In genomic region chr13:98587639-98588038, GRCm38 (mm10) we compare ENCODE assay signal across 10 mouse cellular contexts. TPM values are rescaled to one million over a fixed set of nuclear protein-coding genes. Genes with fewer than 3 reads are reported as not detected.
DNase-seq lines count a peak whose midpoint lies in the region; ATAC-seq and TF ChIP-seq lines count a peak whose summit lies in the region.
"Had no signal": no experiment of that assay in that cellular context is flagged by ENCODE, and none has a peak within 500 bp of the region (broad histone marks: within the 10 kb centered on the region; RNA-seq: fewer than 3 reads in every experiment).

No protein-coding gene starts in this region.

- no peak overlapping the region for H3K27ac ChIP-seq in hindbrain, embryonic 11.5 days (ENCODE audit: low read depth, low read length)
- no peak overlapping the region for H3K27ac ChIP-seq in limb, embryonic 14.5 days (replicated peaks; ENCODE audit: low read depth, low read length)

- peaks cover 39% of the 10 kb centered on the region for H3K4me1 ChIP-seq in E14TG2a.4 (replicated peaks; ENCODE audit: low read depth, low read length)
- H3K4me1 ChIP-seq in hindbrain, embryonic 11.5 days (replicated peaks; ENCODE audit: control insufficient read depth, insufficient read depth, low read length): no peaks in the 10 kb centered on the region
- H3K4me1 ChIP-seq in limb, embryonic 14.5 days (ENCODE audit: control insufficient read depth, insufficient read depth, low read length): peaks cover 31% of the 10 kb centered on the region

- no peak for TF ChIP-seq POLR2A in limb, embryonic 14.5 days (IDR thresholded peaks at IDR 0.05; ENCODE audit: borderline replicate concordance, extremely low read depth, insufficient read depth, insufficient read length)

- no peaks in the 10 kb centered on the region for H3K36me3 ChIP-seq in E14TG2a.4 (ENCODE audit: insufficient read depth, low read length)
- H3K36me3 ChIP-seq in hindbrain, embryonic 11.5 days (ENCODE audit: control insufficient read depth, insufficient read depth, low read length): no peaks in the 10 kb centered on the region
- H3K36me3 ChIP-seq in limb, embryonic 14.5 days (ENCODE audit: control insufficient read depth, insufficient read depth, low read length): no peaks in the 10 kb centered on the region

- peak; percentile 66 for ATAC-seq in frontal cortex, adult (ENCODE audit: low TSS enrichment)
- ATAC-seq in hindbrain, embryonic 11.5 days (ENCODE audit: low FRiP score): 0 out of 2 replicates have a peak, but pooled peaks have one; percentile 28
- ATAC-seq in limb, embryonic 14.5 days (ENCODE audit: low FRiP score, low read depth): peak; percentile 25; the same call in 1 of the 2 replicates
- no peak for ATAC-seq in megakaryocyte progenitor cell, adult 5-6 weeks (replicated peaks; ENCODE audit: poor library complexity)

- 2% methylated on average over 14 of the region's 14 CpGs for WGBS in hindbrain, embryonic 11.5 days
- 4% methylated on average over 14 of the region's 14 CpGs for WGBS in limb, embryonic 14.5 days

- H3K9ac ChIP-seq in hindbrain, embryonic 11.5 days (ENCODE audit: low read depth, low read length): no peak overlapping the region
- no peak overlapping the region for H3K9ac ChIP-seq in limb, embryonic 14.5 days (ENCODE audit: low read depth, low read length, severe bottlenecking)

- peak overlapping the region; percentile 17; the same call in 1 of the 2 replicates for H3K4me2 ChIP-seq in hindbrain, embryonic 11.5 days (replicated peaks; ENCODE audit: low read depth, low read length)
- no peak overlapping the region for H3K4me2 ChIP-seq in limb, embryonic 14.5 days (replicated peaks; ENCODE audit: low read depth, low read length, severe bottlenecking)

- peaks cover 50% of the 10 kb centered on the region for H3K27me3 ChIP-seq in E14TG2a.4 (ENCODE audit: insufficient read depth, low read length)
- H3K27me3 ChIP-seq in hindbrain, embryonic 11.5 days (ENCODE audit: control insufficient read depth, insufficient read depth, low read length): peaks cover 21% of the 10 kb centered on the region
- H3K27me3 ChIP-seq in limb, embryonic 14.5 days (ENCODE audit: control insufficient read depth, insufficient read depth, low read length): peaks cover 47% of the 10 kb centered on the region

- DNase-seq in frontal cortex, postnatal 14 days (ENCODE audit: low spot score in 2 of 2): no peak
- DNase-seq in hindbrain, embryonic 11.5 days (ENCODE audit: low spot score): peak; percentile 66
- no peak for DNase-seq in limb, embryonic 14.5 days (ENCODE audit: low spot score)
- DNase-seq in spleen, postnatal 36 days (ENCODE audit: low spot score in 2 of 2): no peak
- no peak for DNase-seq in adrenal gland, postnatal 4 days (ENCODE audit: low spot score in 2 of 2)

- no peak for TF ChIP-seq CTCF in E14TG2a.4 (conservative IDR thresholded peaks at IDR 0.05; ENCODE audit: low read length)

- peak overlapping the region; percentile 20; the same call in 1 of the 2 replicates for H3K4me3 ChIP-seq in E14TG2a.4 (replicated peaks; ENCODE audit: low read length)
- no peak overlapping the region; the same call in 1 of the 2 replicates for H3K4me3 ChIP-seq in hindbrain, embryonic 11.5 days (ENCODE audit: low read depth, low read length)
- H3K4me3 ChIP-seq in limb, embryonic 14.5 days (replicated peaks; ENCODE audit: low read length): no peak overlapping the region

- no peaks in the 10 kb centered on the region for H3K9me3 ChIP-seq in E14TG2a.4 (ENCODE audit: low read length)
- H3K9me3 ChIP-seq in hindbrain, embryonic 11.5 days (ENCODE audit: control insufficient read depth, low read length): no peaks in the 10 kb centered on the region
- H3K9me3 ChIP-seq in limb, embryonic 14.5 days (ENCODE audit: control insufficient read depth, low read length): no peaks in the 10 kb centered on the region

RNA-seq across cellular contexts. Expression of gene Tmem174, which starts 49.6 kb away (rescaled TPM):
- not detected in 2 replicates for polyA plus RNA-seq in hindbrain, embryonic 11.5 days (2014; fragmentation: Nextera tagmentation; extraction: Ambion mirVana)
- not detected in 2 replicates for polyA plus RNA-seq in limb, embryonic 14.5 days (2012; rRNA removed)
- not detected in 2 replicates for polyA plus RNA-seq in limb, embryonic 14.5 days (2014; fragmentation: Nextera tagmentation; extraction: Ambion mirVana)
- total RNA-seq in adrenal gland, postnatal 4 days (2021): 10 to 100 TPM in 1 of 2 experiments, under 1 TPM in 1; 0.34 to 13.4 TPM
- total RNA-seq in megakaryocyte progenitor cell, adult 5-6 weeks (2015): not detected in 2 replicates
- not detected in 2 replicates for total RNA-seq in megakaryocyte progenitor cell, adult 5-6 weeks (2017)
- total RNA-seq: liver, adult 2 months had no signal
- polyA plus RNA-seq: C2C12; liver, adult 2 months had no signal
